Mouse (Mus musculus) ES-E14 (cell line): Measurements from ENCODE around the gene Txnl4b. TPM values are rescaled to one million over a fixed set of nuclear protein-coding genes. Genes with fewer than 3 reads are reported as not detected.

Source experiments
- DNase-seq: peaks from one replicate; pipeline ENCODE4 v3.0.0-alpha.2; 2013; ENCODE audit warnings: low read depth, low spot score
- H3K27ac ChIP-seq: 2 replicates; pipeline ENCODE4 v1.5.1; 2012; ENCODE audit warnings: low read depth, mild to moderate bottlenecking, low read length, moderate library complexity, mixed read lengths; ENCODE audit not compliant: poor library complexity, insufficient read depth, severe bottlenecking
- H3K36me3 ChIP-seq: 2 replicates; pipeline ENCODE4 v1.6.1; 2012; ENCODE audit warnings: mild to moderate bottlenecking, low read length, moderate library complexity, mixed read lengths; ENCODE audit not compliant: control insufficient read depth, poor library complexity, insufficient read depth, severe bottlenecking
- H3K4me1 ChIP-seq, 2 experiments: fragments of 150-350 bp in 1 of 2; sonication (generic) in 1 of 2; 2 replicates each; pipeline ENCODE4 v1.6.1; 2012; ENCODE audit warnings: low read length in 2 of 2, mild to moderate bottlenecking in 1 of 2, mixed read lengths in 1 of 2; ENCODE audit not compliant: control insufficient read depth in 2 of 2, insufficient read depth in 2 of 2, poor library complexity in 1 of 2
- H3K4me3 ChIP-seq, 2 experiments: fragments of 150-350 bp in 1 of 2; sonication (generic) in 1 of 2; 2 replicates each; pipeline ENCODE4 v1.5.1; 2012; ENCODE audit warnings: low read length in 2 of 2, low read depth in 1 of 2, mild to moderate bottlenecking in 1 of 2, mixed read lengths in 1 of 2; ENCODE audit not compliant: insufficient read depth in 1 of 2, poor library complexity in 1 of 2, severe bottlenecking in 1 of 2
- H3K9ac ChIP-seq: 2 replicates; pipeline ENCODE4 v1.6.1; 2012; ENCODE audit warnings: low read depth, mild to moderate bottlenecking, low read length, mixed read lengths; ENCODE audit not compliant: poor library complexity, insufficient read depth, severe bottlenecking
- H3K9me3 ChIP-seq: fragments of 150-350 bp; sonication (generic); 2 replicates; pipeline ENCODE4 v1.6.1; 2012; ENCODE audit warnings: low read depth, mild to moderate bottlenecking, low read length; ENCODE audit not compliant: control insufficient read depth, insufficient read depth
- ZC3H11A ChIP-seq: IDR thresholded peaks from 2 replicates; pipeline ENCODE4 v1.6.1; 2012; ENCODE audit warnings: low read depth, mild to moderate bottlenecking, inconsistent platforms, low read length, borderline replicate concordance
- in situ Hi-C, 2 experiments: fragments of 600-800 bp; cut with MboI; formaldehyde crosslinking; loops; one replicate each; pipeline ENCODE4 v1.15.1; 2025; ENCODE audit warnings: low sequenced_read_pairs in 2 of 2, inconsistent platforms in 1 of 2; ENCODE audit not compliant: unreplicated experiment in 2 of 2
- total RNA-seq: library from RNA; depleted of rRNA; stranded (reverse); fragments of 300-350 nt; gene quantifications from 2 replicates; pipeline ENCODE4 v1.2.3, GENCODE M21; 2012; rRNA removed

The Txnl4b gene
- total RNA-seq, 1 experiment = 7.8 TPM

DNA sequence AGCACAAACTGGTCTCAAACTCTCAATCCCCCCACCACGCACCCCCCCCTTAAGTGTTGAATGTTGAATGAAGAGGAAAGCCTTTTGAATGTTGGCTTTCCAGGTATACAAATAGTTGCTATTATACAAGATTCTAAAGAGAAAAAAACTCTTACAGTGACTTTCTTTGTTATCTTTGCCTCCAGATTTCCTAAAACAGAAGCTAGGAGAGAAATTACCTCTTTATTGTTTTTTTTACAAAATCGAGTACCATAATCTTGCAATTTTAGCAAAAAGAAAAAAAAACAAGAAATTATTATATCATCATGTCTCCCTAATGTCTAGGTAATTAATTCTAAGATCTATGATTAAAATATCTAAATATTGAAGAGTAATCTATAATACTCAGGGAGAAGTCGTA is 49.9 kb downstream of the Txnl4b start:
- Histone ChIP-seq H3K4me3 (no peak overlapping the region), H3K4me1 (peaks cover 0 to 3% of the 10 kb centered on the region in 2 experiments; a peak in 1 of 4 replicates), H3K9ac (no peak overlapping the region), H3K36me3 (no peaks in the 10 kb centered on the region), H3K9me3 (no peaks in the 10 kb centered on the region), H3K27ac (no peak overlapping the region)
- in situ Hi-C loops = no loop called here
- DNase-seq = no peak
- no peak for TF ChIP-seq ZC3H11A

Other genes with a start within 250 kb of the Txnl4b start
- gene Pmfbp1, start 71.9 kb upstream of the Txnl4b start, total RNA-seq = not detected in 2 replicates
- gene Dhx38, start within 50 bp of the Txnl4b start, total RNA-seq = 54.7 and 61.8 TPM in 2 replicates
- gene Hp, start 13.3 kb downstream of the Txnl4b start, total RNA-seq = not detected in 2 replicates
- 57.3 and 103 TPM in 2 replicates for gene Dhodh, start 42.8 kb downstream of the Txnl4b start, total RNA-seq
- gene Pkd1l3, start 48.6 kb downstream of the Txnl4b start, total RNA-seq = 0.54 and 0.58 TPM in 2 replicates
- gene Ist1, start 127.4 kb downstream of the Txnl4b start, total RNA-seq = 22.8 and 28.5 TPM in 2 replicates
- 8.7 and 9.1 TPM in 2 replicates for gene Zfp821, start 139.7 kb downstream of the Txnl4b start, total RNA-seq
- gene Atxn1l, start 171.8 kb downstream of the Txnl4b start, total RNA-seq = 12.3 and 13.2 TPM in 2 replicates
- 31.3 and 51.4 TPM in 2 replicates for gene Ap1g1, start 212.7 kb downstream of the Txnl4b start, total RNA-seq